Mouse (Mus musculus) spleen, adult 2 months (tissue): Measurements from ENCODE around the gene Armc9. TPM values are rescaled to one million over a fixed set of nuclear protein-coding genes. Genes with fewer than 3 reads are reported as not detected.

Experiments
- DNase-seq, 2 experiments: peaks; one replicate each; pipeline versions ENCODE4 v3.0.0 to v3.0.0-alpha.2; 2012 to 2021; ENCODE audit warnings: low spot score in 2 of 2, low read depth in 1 of 2
- H3K27ac ChIP-seq: fragments of 200-500 bp; 2 replicates; pipeline ENCODE4 v1.5.1; 2012; ENCODE audit warnings: low read length, inconsistent platforms; ENCODE audit not compliant: insufficient read depth
- H3K27me3 ChIP-seq: fragments of 200-500 bp; 2 replicates; pipeline ENCODE4 v1.6.1; 2012; ENCODE audit warnings: mild to moderate bottlenecking, moderate library complexity, low read length, inconsistent platforms; ENCODE audit not compliant: control insufficient read depth, insufficient read depth
- H3K36me3 ChIP-seq: fragments of 200-500 bp; 2 replicates; pipeline ENCODE4 v1.6.1; 2012; ENCODE audit warnings: mild to moderate bottlenecking, low read length, inconsistent platforms; ENCODE audit not compliant: control insufficient read depth, insufficient read depth
- H3K4me1 ChIP-seq: fragments of 200-500 bp; 2 replicates; pipeline ENCODE4 v1.6.1; 2011; ENCODE audit warnings: inconsistent platforms; ENCODE audit not compliant: control insufficient read depth, insufficient read depth, insufficient read length
- H3K4me3 ChIP-seq: fragments of 200-500 bp; 2 replicates; pipeline ENCODE4 v1.5.1; 2011; ENCODE audit warnings: mild to moderate bottlenecking, inconsistent platforms; ENCODE audit not compliant: insufficient read depth, insufficient read length; ENCODE audit errors: extremely low read depth
- CTCF ChIP-seq: fragments of 200-500 bp; IDR thresholded peaks from 2 replicates; pipeline ENCODE4 v1.5.1; 2011; ENCODE audit warnings: mild to moderate bottlenecking, inconsistent platforms; ENCODE audit not compliant: insufficient read depth, insufficient read length, insufficient replicate concordance; ENCODE audit errors: extremely low read depth
- POLR2A ChIP-seq: fragments of 200-500 bp; IDR thresholded peaks from 2 replicates; pipeline ENCODE4 v1.6.1; 2011; ENCODE audit warnings: low read depth, low read length, inconsistent platforms
- WGBS: fragments of 180-500 bp; shearing (Covaris S2); methylation state at CpG from one replicate; pipeline ENCODE4 v1.1.7; 2018; 5-methylcytosine and 5-hydroxymethylcytosine counted together
- polyA plus RNA-seq: library from polyadenylated mRNA; depleted of rRNA; stranded (reverse); fragments of >200 nt; gene quantifications from 2 replicates; pipeline ENCODE4 v1.2.3, GENCODE M21; 2012

Gene Armc9
- polyA plus RNA-seq, 1 experiment: 2.7 TPM

GRCm38 (mm10) chr1:86215297-86215696 is 60.7 kb downstream of the Armc9 start:
- Histone ChIP-seq H3K27me3 (no peaks in the 10 kb centered on the region), H3K4me1 (peaks cover 24% of the 10 kb centered on the region), H3K36me3 (no peaks in the 10 kb centered on the region), H3K4me3 (no peak overlapping the region), H3K27ac (peak overlapping the region; percentile 90)
- TF ChIP-seq CTCF (no peak), POLR2A (no peak)
- peak; percentile 34 to 41 for DNase-seq
- WGBS: 57% methylated on average over 1 of the region's 1 CpGs

- Histone ChIP-seq H3K27ac (peak overlapping the region; percentile 79), H3K4me1 (peaks cover 24% of the 10 kb centered on the region), H3K27me3 (no peaks in the 10 kb centered on the region), H3K4me3 (no peak overlapping the region), H3K36me3 (no peaks in the 10 kb centered on the region)
- peak in 1 of 2 experiments; percentile 43 for DNase-seq
- no peak for TF ChIP-seq POLR2A
- TF ChIP-seq CTCF: no peak
- WGBS: 38% methylated on average over 5 of the region's 5 CpGs
Measured at GRCm38 (mm10) chr1:86216412-86216811, 61.8 kb downstream of the Armc9 start.

GRCm38 (mm10) chr1:86217976-86218375 is 63.4 kb downstream of the Armc9 start:
- H3K4me1 ChIP-seq: peaks cover 24% of the 10 kb centered on the region
- H3K27me3 ChIP-seq: no peaks in the 10 kb centered on the region
- no peaks in the 10 kb centered on the region for H3K36me3 ChIP-seq
- H3K4me3 ChIP-seq: no peak overlapping the region
- TF ChIP-seq CTCF (no peak), POLR2A (no peak)
- no peak for DNase-seq
- no peak overlapping the region for H3K27ac ChIP-seq
- WGBS: 46% methylated on average over 6 of the region's 6 CpGs

- Histone ChIP-seq H3K27ac (no peak overlapping the region), H3K4me1 (peaks cover 23% of the 10 kb centered on the region), H3K36me3 (no peaks in the 10 kb centered on the region), H3K27me3 (no peaks in the 10 kb centered on the region), H3K4me3 (no peak overlapping the region)
- no peak for DNase-seq
- WGBS: 90% methylated on average over 6 of the region's 6 CpGs
- TF ChIP-seq CTCF: no peak
- TF ChIP-seq POLR2A: no peak
Measured at GRCm38 (mm10) chr1:86225195-86225594, 70.6 kb downstream of the Armc9 start.

GRCm38 (mm10) chr1:86228653-86229052 is 74.1 kb downstream of the Armc9 start:
- WGBS: 9% methylated on average over 8 of the region's 8 CpGs

GRCm38 (mm10) chr1:86229184-86229829 is 74.7 kb downstream of the Armc9 start:
- peak in 1 of 2 experiments; percentile 14 for DNase-seq
- peak overlapping the region; percentile 84 for H3K27ac ChIP-seq
- no peak for TF ChIP-seq CTCF
- peaks cover 30% of the 10 kb centered on the region for H3K4me1 ChIP-seq
- H3K27me3 ChIP-seq: no peaks in the 10 kb centered on the region
- 67% methylated on average over 9 of the region's 9 CpGs for WGBS
- H3K4me3 ChIP-seq: no peak overlapping the region
- no peaks in the 10 kb centered on the region for H3K36me3 ChIP-seq

More at GRCm38 (mm10) chr1:86228653-86229052, 74.1 kb downstream of the Armc9 start:
- Histone ChIP-seq H3K27me3 (no peaks in the 10 kb centered on the region), H3K4me3 (no peak overlapping the region), H3K4me1 (peaks cover 26% of the 10 kb centered on the region), H3K36me3 (no peaks in the 10 kb centered on the region), H3K27ac (peak overlapping the region; percentile 84)
- no peak for TF ChIP-seq CTCF
- no peak for TF ChIP-seq POLR2A
- DNase-seq: peak; percentile 36 to 64

- Histone ChIP-seq H3K4me3 (no peak overlapping the region), H3K27me3 (no peaks in the 10 kb centered on the region), H3K36me3 (no peaks in the 10 kb centered on the region), H3K27ac (no peak overlapping the region), H3K4me1 (peaks cover 23% of the 10 kb centered on the region)
- WGBS: 90% methylated on average over 5 of the region's 5 CpGs
- TF ChIP-seq POLR2A: no peak
- no peak for TF ChIP-seq CTCF
- no peak for DNase-seq
Measured at GRCm38 (mm10) chr1:86232631-86233030, 78.1 kb downstream of the Armc9 start.
